Mouse (Mus musculus) E14TG2a.4 (cell line): ENCODE data around the gene Tnfrsf9.

Experiments used
- CTCF ChIP-seq: conservative IDR thresholded peaks from 2 replicates; pipeline ENCODE4 v1.5.1; 2014; ENCODE audit warnings: low read length
- NANOG ChIP-seq: IDR thresholded peaks from 2 replicates; pipeline ENCODE4 v1.6.1; 2014; ENCODE audit warnings: borderline replicate concordance, low read length, mixed read lengths

- TF ChIP-seq CTCF (no peak), NANOG (no peak)
These were observed 12.8 kb downstream of the Tnfrsf9 start for GRCm38 (mm10) chr4:150926924-150927705.
